Mouse (Mus musculus): ENCODE measurements at regions not wholly inside any gene's neighbourhood (a gene's known extent, or its start where the extent isn't known, plus 50 kb on each side); places are given as distances from the start of the nearest gene placed in this dataset.

DNA sequence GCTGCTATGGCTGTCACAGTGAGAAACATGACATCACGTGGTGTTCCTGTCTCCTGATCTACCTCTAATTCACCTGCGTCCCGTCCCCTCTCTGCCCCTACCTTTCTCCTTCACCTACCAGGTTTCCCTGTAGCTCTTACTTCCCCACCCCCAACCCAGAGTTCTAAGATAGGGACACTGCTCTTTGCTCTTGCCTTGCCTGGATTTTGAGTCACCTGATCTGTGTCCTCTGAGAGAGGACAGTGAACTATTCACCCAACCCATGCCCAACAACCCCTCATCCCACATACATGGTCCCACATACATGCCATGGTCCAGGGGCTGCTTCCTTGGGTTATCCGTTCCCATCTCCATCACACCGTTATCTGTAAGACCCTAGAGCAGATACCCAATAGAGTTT, 288.6 kb downstream of the Cog6 start:
- no peak for TF ChIP-seq POLR2A (IDR thresholded peaks at IDR 0.05; ENCODE audit: borderline replicate concordance, low read depth, low read length)
- no peak for TF ChIP-seq CTCF (IDR thresholded peaks at IDR 0.05; ENCODE audit: low read depth, low read length)

All from bone marrow macrophage, adult 2 months (primary cell).